ENCODE assay signal across 23 mouse cellular contexts in the genomic region with DNA sequence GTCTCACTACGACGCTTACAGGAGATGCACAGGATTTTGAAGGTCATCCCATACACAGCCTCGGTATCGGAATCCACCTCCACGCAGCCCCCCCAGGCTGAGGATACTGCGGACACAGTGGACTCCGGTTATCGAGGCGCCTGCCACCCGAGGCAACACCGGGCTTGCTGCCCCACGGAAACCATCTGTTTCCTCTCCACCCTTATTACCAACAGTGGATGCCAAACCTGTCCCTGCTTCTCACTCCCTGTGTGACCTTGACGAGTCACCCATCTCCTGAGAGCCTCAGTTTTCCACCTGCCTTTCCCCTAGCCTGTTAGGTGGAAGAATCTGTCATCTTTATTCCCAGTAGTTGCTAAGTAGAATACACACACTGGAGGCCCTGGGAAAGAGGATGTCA. TPM values are rescaled to one million over a fixed set of nuclear protein-coding genes. Genes with fewer than 3 reads are reported as not detected.
DNase-seq lines count a peak whose midpoint lies in the region; ATAC-seq and TF ChIP-seq lines count a peak whose summit lies in the region.
"Had no signal": no experiment of that assay in that cellular context is flagged by ENCODE, and none has a peak within 500 bp of the region (broad histone marks: within the 10 kb centered on the region; RNA-seq: fewer than 3 reads in every experiment).

No protein-coding gene starts in this region.

- TF ChIP-seq POLR2A in cerebellum, adult 2 months (IDR thresholded peaks at IDR 0.05; ENCODE audit: borderline replicate concordance, insufficient read depth, low read length), result peak; percentile 50; the same call in 1 of the 2 replicates

- no peak overlapping the region for H3K4me2 ChIP-seq in hindbrain, embryonic 12.5 days (replicated peaks)
- H3K4me2 ChIP-seq: lung, embryonic 14.5 days had no signal

- no peak for DNase-seq in left cerebral cortex, adult 2 months (ENCODE audit: extremely low spot score in 1 of 2, low spot score in 2 of 2)
- DNase-seq in left cerebral cortex, adult 9 months (ENCODE audit: low spot score in 2 of 2), result no peak
- DNase-seq in cerebellum, adult 2 months, result peak; percentile 86 to 92
- DNase-seq in adrenal gland, postnatal 25 days, result no peak
- DNase-seq: gastrocnemius, postnatal 36 days; heart, postnatal 14 days; kidney, adult 18-20 months; kidney, postnatal 4 days; left cerebral cortex, postnatal 4 days; lung, embryonic 14.5 days; lung, postnatal 4 days; midbrain, embryonic 14.5 days; thymus, adult 18-20 months had no signal

- intact Hi-C loops in left cerebral cortex, adult 2 months (cut with DNase I), result loop anchor here (2.0 kb wide), 1 partner anchor 20 kb away; no protein-coding TSS in a partner anchor

- ATAC-seq in common myeloid progenitor, adult 5-6 weeks (replicated peaks; ENCODE audit: low read depth, poor library complexity, severe bottlenecking), result peak; percentile 24
- no peak for ATAC-seq in erythroid progenitor cell, adult 5-6 weeks (replicated peaks; ENCODE audit: low FRiP score, poor library complexity, severe bottlenecking)
- ATAC-seq in hindbrain, embryonic 12.5 days (ENCODE audit: low FRiP score), result no peak
- ATAC-seq: hindbrain, embryonic 16.5 days; liver, embryonic 12.5 days; Patski had no signal

- peak overlapping the region; percentile 70 for H3K4me3 ChIP-seq in left cerebral cortex, adult 2 months
- peak overlapping the region; percentile 86 for H3K4me3 ChIP-seq in cerebellum, adult 2 months (replicated peaks; ENCODE audit: insufficient read depth, low read depth, low read length)
- H3K4me3 ChIP-seq in hindbrain, embryonic 12.5 days, result no peak overlapping the region
- H3K4me3 ChIP-seq: liver, embryonic 12.5 days; myocyte had no signal

- peaks cover 20% of the 10 kb centered on the region for H3K36me3 ChIP-seq in hindbrain, embryonic 12.5 days

- no peak for TF ChIP-seq CTCF in left cerebral cortex, adult 2 months (IDR thresholded peaks at IDR 0.05)
- TF ChIP-seq CTCF in cerebellum, adult 2 months (IDR thresholded peaks at IDR 0.05; ENCODE audit: borderline replicate concordance, insufficient read depth, low read depth, low read length), result no peak

- 11% methylated on average over 13 of the region's 13 CpGs for WGBS in cerebellum, adult 2 months
- WGBS in hindbrain, embryonic 12.5 days, result 84% methylated on average over 13 of the region's 13 CpGs

- peak overlapping the region; percentile 98 for H3K27ac ChIP-seq in left cerebral cortex, adult 2 months
- H3K27ac ChIP-seq in cerebellum, adult 2 months (ENCODE audit: insufficient read depth, low read length), result peak overlapping the region; percentile 94
- H3K27ac ChIP-seq in hindbrain, embryonic 12.5 days, result no peak overlapping the region
- H3K27ac ChIP-seq: embryonic facial prominence, embryonic 15.5 days; heart, embryonic 10.5 days; liver, embryonic 12.5 days had no signal

- H3K4me1 ChIP-seq in cerebellum, adult 2 months (ENCODE audit: control insufficient read depth, insufficient read depth, low read length), result peaks cover 31% of the 10 kb centered on the region
- peaks cover 15% of the 10 kb centered on the region for H3K4me1 ChIP-seq in hindbrain, embryonic 12.5 days

- no peaks in the 10 kb centered on the region for H3K27me3 ChIP-seq in cerebellum, adult 2 months (ENCODE audit: control insufficient read depth, insufficient read depth, low read length)
- peaks cover 48% of the 10 kb centered on the region for H3K27me3 ChIP-seq in hindbrain, embryonic 12.5 days
- H3K27me3 ChIP-seq: Patski had no signal

- H3K9ac ChIP-seq in hindbrain, embryonic 12.5 days, result no peak overlapping the region
- H3K9ac ChIP-seq: embryonic facial prominence, embryonic 15.5 days; liver, embryonic 12.5 days; lung, embryonic 14.5 days had no signal

- no peaks in the 10 kb centered on the region for H3K9me3 ChIP-seq in hindbrain, embryonic 12.5 days (replicated peaks)
- H3K9me3 ChIP-seq: embryonic facial prominence, embryonic 15.5 days; heart, embryonic 10.5 days; liver, embryonic 12.5 days had no signal

RNA-seq across cellular contexts. Expression of gene Scn1b, which starts 1.7 kb away (rescaled TPM):
- total RNA-seq in left cerebral cortex, adult 2 months (2021), result 100 to 1,000 TPM; 737 to 759 TPM
- 1,376 and 1,380 TPM in 2 replicates for polyA plus RNA-seq in cerebellum, adult 2 months (2012; rRNA removed)
- total RNA-seq in common myeloid progenitor, adult 5-6 weeks (2017), result 2.1 TPM in 1 of 2 replicates, not detected in the other
- total RNA-seq in adrenal gland, postnatal 25 days (2021), result 10.1 and 11.3 TPM in 2 replicates
- not detected in 2 replicates for total RNA-seq in erythroid progenitor cell, adult 5-6 weeks (2015; ENCODE audit: low replicate concordance)
- total RNA-seq in erythroid progenitor cell, adult 5-6 weeks (2017; ENCODE audit: low replicate concordance), result 1.3 TPM in 1 of 2 replicates, not detected in the other
- 2.7 and 3.8 TPM in 2 replicates for polyA plus RNA-seq in hindbrain, embryonic 12.5 days (2016; fragmentation: Nextera tagmentation; extraction: Ambion mirVana)

RNA-seq across cellular contexts. Expression of gene Hpn, which starts 10.0 kb away (rescaled TPM):
- total RNA-seq in left cerebral cortex, adult 2 months (2021), result 1 to 10 TPM; 2.5 to 8.3 TPM
- 9.4 and 10.8 TPM in 2 replicates for polyA plus RNA-seq in cerebellum, adult 2 months (2012; rRNA removed)
- total RNA-seq in common myeloid progenitor, adult 5-6 weeks (2017), result 13.4 and 19.9 TPM in 2 replicates
- total RNA-seq in adrenal gland, postnatal 25 days (2021), result 1.4 and 4.5 TPM in 2 replicates
- total RNA-seq in erythroid progenitor cell, adult 5-6 weeks (2015; ENCODE audit: low replicate concordance), result 5.9 TPM in 1 of 2 replicates, not detected in the other
- total RNA-seq in erythroid progenitor cell, adult 5-6 weeks (2017; ENCODE audit: low replicate concordance), result not detected in 2 replicates
- polyA plus RNA-seq in hindbrain, embryonic 12.5 days (2016; fragmentation: Nextera tagmentation; extraction: Ambion mirVana), result 2.3 and 2.7 TPM in 2 replicates
- polyA plus RNA-seq: myocyte had no signal

RNA-seq across cellular contexts. Expression of gene Gramd1a, which starts 30.6 kb away (rescaled TPM):
- 100 to 1,000 TPM; 107 to 118 TPM for total RNA-seq in left cerebral cortex, adult 2 months (2021)
- polyA plus RNA-seq in cerebellum, adult 2 months (2012; rRNA removed), result 148 and 153 TPM in 2 replicates
- total RNA-seq in common myeloid progenitor, adult 5-6 weeks (2017), result 30.8 and 38.7 TPM in 2 replicates
- 42.9 and 50.5 TPM in 2 replicates for total RNA-seq in adrenal gland, postnatal 25 days (2021)
- total RNA-seq in erythroid progenitor cell, adult 5-6 weeks (2015; ENCODE audit: low replicate concordance), result 19.1 and 38.6 TPM in 2 replicates
- total RNA-seq in erythroid progenitor cell, adult 5-6 weeks (2017; ENCODE audit: low replicate concordance), result 6.7 and 29.1 TPM in 2 replicates
- 185 and 202 TPM in 2 replicates for polyA plus RNA-seq in hindbrain, embryonic 12.5 days (2016; fragmentation: Nextera tagmentation; extraction: Ambion mirVana)

RNA-seq across cellular contexts. Expression of gene Fxyd3, which starts 48.6 kb away (rescaled TPM):
- total RNA-seq in left cerebral cortex, adult 2 months (2021), result not detected
- polyA plus RNA-seq in cerebellum, adult 2 months (2012; rRNA removed), result 1.3 and 1.4 TPM in 2 replicates
- total RNA-seq in common myeloid progenitor, adult 5-6 weeks (2017), result not detected in 2 replicates
- 0.73 and 1.9 TPM in 2 replicates for total RNA-seq in adrenal gland, postnatal 25 days (2021)
- not detected in 2 replicates for total RNA-seq in erythroid progenitor cell, adult 5-6 weeks (2015; ENCODE audit: low replicate concordance)
- not detected in 2 replicates for total RNA-seq in erythroid progenitor cell, adult 5-6 weeks (2017; ENCODE audit: low replicate concordance)
- 5.5 and 12.3 TPM in 2 replicates for polyA plus RNA-seq in hindbrain, embryonic 12.5 days (2016; fragmentation: Nextera tagmentation; extraction: Ambion mirVana)
- total RNA-seq: layer of hippocampus, postnatal 25 days; left cerebral cortex, postnatal 4 days had no signal
- polyA plus RNA-seq: midbrain, embryonic 14.5 days; Patski had no signal

Comparison
In these comparisons a context has a peak if more than half of its experiments do, and no peak if none do; other contexts are left out.
1. DNase-seq: peak in cerebellum, adult 2 months (2 of 2); none in left cerebral cortex, adult 2 months (0 of 2), left cerebral cortex, adult 9 months (0 of 2) and adrenal gland, postnatal 25 days (single experiment).
2. RNA of gene Scn1b, which starts 1.7 kb away (total RNA-seq): 737 to 759 TPM in left cerebral cortex, adult 2 months; 10.1 to 11.3 TPM in adrenal gland, postnatal 25 days, 1.3 TPM in erythroid progenitor cell, adult 5-6 weeks and 2.1 TPM in common myeloid progenitor, adult 5-6 weeks; every median in the first group is over 10 times any median in the second.